Mouse (Mus musculus) lung, postnatal 0 days (tissue): ENCODE data around the gene Wdr64. TPM values are rescaled to one million over a fixed set of nuclear protein-coding genes. Genes with fewer than 3 reads are reported as not detected.

Source experiments
- ATAC-seq: fragments of 200-750 bp; cut with Nextera tagmentation; 2 replicates; pipeline ENCODE4 v1.8.0; 2017; ENCODE audit warnings: moderate library complexity
- DNase-seq: peaks from one replicate; pipeline ENCODE4 v3.0.0-alpha.2; 2016; ENCODE audit warnings: low spot score
- H3K27ac ChIP-seq: fragments of 300-500 bp; sonication (generic); 2 replicates; pipeline ENCODE4 v1.5.1; 2014; ENCODE audit warnings: antibody characterized with exemption, mild to moderate bottlenecking, low read length, mixed read lengths
- H3K27me3 ChIP-seq: fragments of 300-500 bp; sonication (generic); replicated peaks from 2 replicates; pipeline ENCODE4 v1.6.1; 2014; ENCODE audit warnings: low read length, mixed read lengths; ENCODE audit not compliant: insufficient read depth
- H3K36me3 ChIP-seq: fragments of 300-500 bp; sonication (generic); 2 replicates; pipeline ENCODE4 v1.6.1; 2014; ENCODE audit warnings: low read length, mixed read lengths; ENCODE audit not compliant: insufficient read depth
- H3K4me1 ChIP-seq: fragments of 300-500 bp; sonication (generic); 2 replicates; pipeline ENCODE4 v1.6.1; 2014; ENCODE audit warnings: antibody characterized with exemption, low read depth, low read length, mixed read lengths; ENCODE audit not compliant: insufficient read depth
- H3K4me2 ChIP-seq: fragments of 300-500 bp; sonication (generic); replicated peaks from 2 replicates; pipeline ENCODE4 v1.6.1; 2014; ENCODE audit warnings: low read depth, mild to moderate bottlenecking, low read length, moderate library complexity, mixed read lengths
- H3K4me3 ChIP-seq: fragments of 300-500 bp; sonication (generic); 2 replicates; pipeline ENCODE4 v1.5.1; 2014; ENCODE audit warnings: low read depth, low read length
- H3K9ac ChIP-seq: fragments of 300-500 bp; sonication (generic); replicated peaks from 2 replicates; pipeline ENCODE4 v1.6.1; 2014; ENCODE audit warnings: low read depth, mild to moderate bottlenecking
- H3K9me3 ChIP-seq: fragments of 300-500 bp; sonication (generic); 2 replicates; pipeline ENCODE4 v1.6.1; 2016; ENCODE audit warnings: low read length, mixed read lengths
- CTCF ChIP-seq: IDR thresholded peaks from 2 replicates; pipeline ENCODE4 v1.5.1; 2016; ENCODE audit warnings: antibody characterized with exemption, mild to moderate bottlenecking
- EP300 ChIP-seq: IDR thresholded peaks from 2 replicates; pipeline ENCODE4 v1.6.1; 2016; ENCODE audit warnings: antibody characterized with exemption, mild to moderate bottlenecking, control low read depth
- WGBS: fragments of 180-500 bp; shearing (Covaris S2); extraction: QIAGEN DNeasy Blood & Tissue Kit; methylation state at CpG from one replicate; pipeline ENCODE4 v1.1.7; 2014; 5-methylcytosine and 5-hydroxymethylcytosine counted together
- polyA plus RNA-seq: library from polyadenylated mRNA; unstranded; fragments of >200 nt; fragmentation: Nextera tagmentation; extraction: Ambion mirVana; gene quantifications from 2 replicates; pipeline ENCODE4 v1.2.1, GENCODE M21; 2015

Wdr64 gene
- polyA plus RNA-seq, 1 experiment from 2014 or later = not detected

GRCm38 (mm10) chr1:175671626-175672025 is 26.8 kb upstream of the Wdr64 start:
- no peak for TF ChIP-seq EP300
- TF ChIP-seq CTCF = peak; percentile 56
- no peak overlapping the region for H3K4me3 ChIP-seq
- no peaks in the 10 kb centered on the region for H3K9me3 ChIP-seq
- H3K27ac ChIP-seq = no peak overlapping the region
- no peak overlapping the region for H3K4me2 ChIP-seq
- peak; percentile 72 for DNase-seq
- ATAC-seq = peak; percentile 37; the same call in 1 of the 2 replicates
- no peaks in the 10 kb centered on the region for H3K4me1 ChIP-seq
- 8% methylated on average over 1 of the region's 1 CpGs for WGBS
- no peak overlapping the region for H3K9ac ChIP-seq
- H3K27me3 ChIP-seq = no peaks in the 10 kb centered on the region
- H3K36me3 ChIP-seq = no peaks in the 10 kb centered on the region

- no peak for DNase-seq
- TF ChIP-seq EP300 (no peak), CTCF (no peak)
- no peak for ATAC-seq
- 73% methylated on average over 7 of the region's 7 CpGs for WGBS
- Histone ChIP-seq H3K4me2 (no peak overlapping the region), H3K4me1 (no peaks in the 10 kb centered on the region), H3K36me3 (no peaks in the 10 kb centered on the region), H3K9me3 (no peaks in the 10 kb centered on the region), H3K27me3 (no peaks in the 10 kb centered on the region), H3K4me3 (no peak overlapping the region), H3K27ac (no peak overlapping the region), H3K9ac (no peak overlapping the region)
These were observed 24.6 kb upstream of the Wdr64 start for GRCm38 (mm10) chr1:175673563-175674325.

GRCm38 (mm10) chr1:175675116-175675515 is 23.3 kb upstream of the Wdr64 start:
- no peak for ATAC-seq
- DNase-seq = no peak
- TF ChIP-seq EP300 (no peak), CTCF (no peak)
- H3K9ac ChIP-seq = no peak overlapping the region
- H3K27ac ChIP-seq = no peak overlapping the region
- H3K27me3 ChIP-seq = no peaks in the 10 kb centered on the region
- H3K4me1 ChIP-seq = no peaks in the 10 kb centered on the region
- no peak overlapping the region for H3K4me2 ChIP-seq
- WGBS = 78% methylated on average over 6 of the region's 6 CpGs
- H3K9me3 ChIP-seq = no peaks in the 10 kb centered on the region
- H3K36me3 ChIP-seq = no peaks in the 10 kb centered on the region
- no peak overlapping the region for H3K4me3 ChIP-seq

GRCm38 (mm10) chr1:175677459-175677858 is 20.9 kb upstream of the Wdr64 start:
- Histone ChIP-seq H3K4me3 (no peak overlapping the region), H3K27ac (no peak overlapping the region), H3K9me3 (no peaks in the 10 kb centered on the region), H3K4me2 (no peak overlapping the region), H3K4me1 (no peaks in the 10 kb centered on the region), H3K36me3 (no peaks in the 10 kb centered on the region), H3K27me3 (no peaks in the 10 kb centered on the region), H3K9ac (no peak overlapping the region)
- DNase-seq (no peak), ATAC-seq (no peak)
- TF ChIP-seq EP300 = no peak
- 76% methylated on average over 6 of the region's 6 CpGs for WGBS

GRCm38 (mm10) chr1:175680995-175681394 is 17.4 kb upstream of the Wdr64 start:
- no peak overlapping the region for H3K9ac ChIP-seq
- DNase-seq = no peak
- H3K4me2 ChIP-seq = no peak overlapping the region
- no peak for TF ChIP-seq EP300
- TF ChIP-seq CTCF = no peak
- no peak overlapping the region for H3K27ac ChIP-seq
- H3K27me3 ChIP-seq = no peaks in the 10 kb centered on the region
- H3K4me1 ChIP-seq = no peaks in the 10 kb centered on the region
- no peak overlapping the region for H3K4me3 ChIP-seq
- H3K36me3 ChIP-seq = no peaks in the 10 kb centered on the region
- 57% methylated on average over 6 of the region's 6 CpGs for WGBS
- no peak for ATAC-seq
- no peaks in the 10 kb centered on the region for H3K9me3 ChIP-seq

GRCm38 (mm10) chr1:175691686-175692245 is 6.6 kb upstream of the Wdr64 start:
- Histone ChIP-seq H3K9me3 (no peaks in the 10 kb centered on the region), H3K4me3 (peak overlapping the region; percentile 69), H3K36me3 (no peaks in the 10 kb centered on the region), H3K4me1 (peaks cover 6% of the 10 kb centered on the region; the same call in 1 of the 2 replicates), H3K4me2 (peak overlapping the region; percentile 95), H3K9ac (peak overlapping the region; percentile 65), H3K27me3 (no peaks in the 10 kb centered on the region), H3K27ac (peak overlapping the region; percentile 70)
- ATAC-seq (no peak), DNase-seq (peak; percentile 21)
- TF ChIP-seq CTCF (no peak), EP300 (no peak)
- WGBS = 1% methylated on average over 22 of the region's 22 CpGs
